Mouse (Mus musculus) liver, adult 2 months (tissue): ENCODE results near the gene Sirt5.

Source experiments
- CTCF ChIP-seq: fragments of 200-500 bp; IDR thresholded peaks from 2 replicates; pipeline ENCODE4 v1.5.1; 2011; ENCODE audit warnings: low read depth, low read length, control low read depth
- POLR2A ChIP-seq: fragments of 200-500 bp; IDR thresholded peaks from 2 replicates; pipeline ENCODE4 v1.6.1; 2011; ENCODE audit warnings: low read length, control low read depth; ENCODE audit not compliant: insufficient read depth; ENCODE audit errors: extremely low read depth

DNA sequence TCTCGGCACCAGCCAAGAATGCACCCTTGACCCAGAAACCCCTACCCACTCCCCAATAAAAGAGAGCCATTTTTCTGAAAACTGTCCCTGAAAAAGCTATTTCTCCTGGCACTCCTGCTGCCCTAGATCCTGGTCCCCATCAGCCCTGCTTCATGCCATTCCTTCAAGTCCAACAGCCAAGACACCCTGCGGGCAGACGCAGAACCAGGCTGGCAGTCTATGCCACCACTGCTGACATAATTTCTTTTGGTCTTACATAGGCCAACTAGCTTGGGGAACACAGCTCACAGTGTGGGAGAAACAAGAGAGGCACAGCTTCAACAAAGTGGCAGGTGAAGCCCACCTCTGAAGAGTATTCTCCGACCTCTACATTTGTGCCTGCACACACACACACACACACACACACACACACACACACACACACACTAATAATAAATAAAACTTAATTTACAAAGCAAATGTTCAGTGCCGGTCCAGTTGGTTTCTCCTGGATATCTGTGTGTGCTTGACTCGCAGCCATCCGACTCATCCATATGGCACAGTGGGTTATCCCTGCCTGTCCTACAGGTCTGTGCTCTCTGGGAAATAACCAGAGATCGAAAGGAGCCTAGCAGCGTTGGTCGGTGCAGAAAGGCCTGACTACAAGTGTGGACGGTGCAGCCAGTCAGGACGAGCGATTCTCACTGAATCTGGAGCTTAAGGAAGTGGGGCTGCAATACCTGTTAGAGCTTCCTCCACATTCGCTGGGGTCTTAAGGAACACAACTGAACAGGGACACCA is 8.8 kb upstream of the Sirt5 start:
- TF ChIP-seq CTCF = no peak
- TF ChIP-seq POLR2A = no peak
